Mouse (Mus musculus): ENCODE measurements around the gene Fbxl15.

Fbxl15 gene

GRCm38 (mm10) chr19:46347936-46348668 lies 20.1 kb downstream of the Fbxl15 start:
- DNase-seq (ENCODE audit: low spot score in 2 of 2), result no peak

GRCm38 (mm10) chr19:46348761-46349458 lies 20.9 kb downstream of the Fbxl15 start:
- peak; percentile 44 to 53 for DNase-seq (ENCODE audit: low spot score in 2 of 2)

- DNase-seq (ENCODE audit: low spot score in 2 of 2), result no peak
Observed at GRCm38 (mm10) chr19:46349550-46349949, 21.6 kb downstream of the Fbxl15 start.

- DNase-seq (ENCODE audit: low spot score in 2 of 2), result no peak
Observed at GRCm38 (mm10) chr19:46350168-46350932, 22.4 kb downstream of the Fbxl15 start, which contains the start of gene 2310034G01Rik. Gene 2310034G01Rik (minus strand): TSS chr19:46350302.

- peak; percentile 55 to 67 for DNase-seq (ENCODE audit: low spot score in 2 of 2)
Observed at GRCm38 (mm10) chr19:46356701-46357138, 28.7 kb downstream of the Fbxl15 start.

- no peak for DNase-seq (ENCODE audit: low spot score in 2 of 2)
Observed at GRCm38 (mm10) chr19:46357344-46358280, 29.6 kb downstream of the Fbxl15 start.

- DNase-seq (ENCODE audit: low spot score in 2 of 2), result no peak
Observed at GRCm38 (mm10) chr19:46358381-46358780, 30.4 kb downstream of the Fbxl15 start.

GRCm38 (mm10) chr19:46362104-46362503 lies 34.1 kb downstream of the Fbxl15 start:
- DNase-seq (ENCODE audit: low spot score in 2 of 2), result no peak

GRCm38 (mm10) chr19:46363294-46364009 lies 35.5 kb downstream of the Fbxl15 start:
- no peak for DNase-seq (ENCODE audit: low spot score in 2 of 2)

- DNase-seq (ENCODE audit: low spot score in 2 of 2), result no peak
Observed at GRCm38 (mm10) chr19:46367798-46368590, 40.0 kb downstream of the Fbxl15 start.

GRCm38 (mm10) chr19:46369204-46369603 lies 41.2 kb downstream of the Fbxl15 start:
- DNase-seq (ENCODE audit: low spot score in 2 of 2), result peak in 1 of 2 experiments; percentile 21

- no peak for DNase-seq (ENCODE audit: low spot score in 2 of 2)
Observed at GRCm38 (mm10) chr19:46374477-46375088, 46.6 kb downstream of the Fbxl15 start.

- no peak for DNase-seq (ENCODE audit: low spot score in 2 of 2)
Observed at GRCm38 (mm10) chr19:46375489-46375888, 47.5 kb downstream of the Fbxl15 start.

- no peak for DNase-seq (ENCODE audit: low spot score in 2 of 2)
Observed at GRCm38 (mm10) chr19:46375891-46376290, 47.9 kb downstream of the Fbxl15 start.
